Mouse (Mus musculus): ENCODE results near the gene Smim26.

DNA sequence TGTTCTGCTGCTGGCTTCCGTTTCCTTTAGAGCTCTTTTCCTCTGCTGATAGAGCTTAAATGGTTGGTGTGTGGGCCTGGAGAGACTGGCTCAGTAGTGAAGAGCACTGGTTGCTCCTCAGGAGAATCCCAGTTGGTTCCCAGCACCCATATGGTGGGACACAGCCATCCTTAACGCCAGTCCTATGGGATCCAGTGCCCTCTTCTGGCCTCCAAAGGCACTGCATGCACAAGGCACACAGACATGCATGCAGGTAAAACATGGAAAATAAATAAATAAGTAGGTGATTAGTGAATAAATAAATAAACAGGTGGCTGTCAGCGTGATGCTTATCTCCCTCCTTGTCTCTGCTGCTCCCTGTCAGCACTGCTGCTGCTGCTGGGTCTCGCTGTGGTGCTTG, 5.1 kb upstream of the Smim26 start:
- TF ChIP-seq POLR2A (IDR thresholded peaks at IDR 0.05; ENCODE audit: borderline replicate concordance, low read depth, low read length) (no peak), CTCF (IDR thresholded peaks at IDR 0.05; ENCODE audit: low read depth, low read length) (peak; percentile 23; the same call in 1 of the 2 replicates)
